Mouse (Mus musculus) spleen, adult 2 months (tissue): ENCODE measurements at regions not wholly inside any gene's neighbourhood (a gene's known extent, or its start where the extent isn't known, plus 50 kb on each side); places are given as distances from the start of the nearest gene placed in this dataset.

Source experiments
- DNase-seq, 2 experiments: peaks; one replicate each; pipeline versions ENCODE4 v3.0.0 to v3.0.0-alpha.2; 2012 to 2021; ENCODE audit warnings: low spot score in 2 of 2, low read depth in 1 of 2
- H3K27ac ChIP-seq: fragments of 200-500 bp; 2 replicates; pipeline ENCODE4 v1.5.1; 2012; ENCODE audit warnings: low read length, inconsistent platforms; ENCODE audit not compliant: insufficient read depth
- H3K27me3 ChIP-seq: fragments of 200-500 bp; 2 replicates; pipeline ENCODE4 v1.6.1; 2012; ENCODE audit warnings: mild to moderate bottlenecking, moderate library complexity, low read length, inconsistent platforms; ENCODE audit not compliant: control insufficient read depth, insufficient read depth
- H3K36me3 ChIP-seq: fragments of 200-500 bp; 2 replicates; pipeline ENCODE4 v1.6.1; 2012; ENCODE audit warnings: mild to moderate bottlenecking, low read length, inconsistent platforms; ENCODE audit not compliant: control insufficient read depth, insufficient read depth
- H3K4me1 ChIP-seq: fragments of 200-500 bp; 2 replicates; pipeline ENCODE4 v1.6.1; 2011; ENCODE audit warnings: inconsistent platforms; ENCODE audit not compliant: control insufficient read depth, insufficient read depth, insufficient read length
- H3K4me3 ChIP-seq: fragments of 200-500 bp; 2 replicates; pipeline ENCODE4 v1.5.1; 2011; ENCODE audit warnings: mild to moderate bottlenecking, inconsistent platforms; ENCODE audit not compliant: insufficient read depth, insufficient read length; ENCODE audit errors: extremely low read depth
- CTCF ChIP-seq: fragments of 200-500 bp; IDR thresholded peaks from 2 replicates; pipeline ENCODE4 v1.5.1; 2011; ENCODE audit warnings: mild to moderate bottlenecking, inconsistent platforms; ENCODE audit not compliant: insufficient read depth, insufficient read length, insufficient replicate concordance; ENCODE audit errors: extremely low read depth
- POLR2A ChIP-seq: fragments of 200-500 bp; IDR thresholded peaks from 2 replicates; pipeline ENCODE4 v1.6.1; 2011; ENCODE audit warnings: low read depth, low read length, inconsistent platforms
- WGBS: fragments of 180-500 bp; shearing (Covaris S2); methylation state at CpG from one replicate; pipeline ENCODE4 v1.1.7; 2018; 5-methylcytosine and 5-hydroxymethylcytosine counted together

DNA sequence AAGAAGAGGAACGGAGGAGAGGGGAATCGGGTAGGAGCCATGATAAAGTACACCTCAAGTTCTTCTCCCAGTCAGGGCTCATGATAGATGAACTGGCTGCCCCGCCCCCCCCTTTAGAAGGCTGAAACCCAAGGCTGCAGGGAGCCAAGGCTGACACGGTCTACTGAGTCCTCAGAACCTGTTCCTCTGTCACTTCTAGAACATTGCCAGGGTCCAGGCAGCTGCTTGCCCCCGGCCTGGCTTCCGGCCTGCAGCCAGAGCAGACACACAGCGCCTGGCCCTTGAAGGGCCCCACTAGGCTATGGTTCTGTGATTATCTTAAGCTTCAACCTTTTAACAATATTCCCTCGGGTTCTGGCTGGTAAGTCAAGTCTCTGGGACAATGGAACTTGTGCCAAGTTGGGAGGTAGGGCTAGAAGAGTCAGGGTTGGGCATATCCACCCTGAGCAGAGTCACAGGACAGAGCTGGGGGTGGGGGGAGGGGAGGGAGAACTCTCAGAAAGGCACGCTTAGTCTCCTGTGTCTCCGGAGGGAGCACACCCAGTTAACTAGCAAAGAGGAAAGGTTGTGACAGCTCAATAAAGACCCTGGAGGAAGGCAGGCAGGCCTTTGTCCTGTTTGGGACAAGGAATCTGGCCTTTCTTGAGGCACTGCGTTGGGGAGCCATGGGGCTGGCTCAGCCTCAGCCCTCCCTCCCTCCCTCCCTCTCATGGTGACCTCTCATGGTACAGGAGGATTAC is 57.6 kb upstream of the Slc45a1 start:
- Histone ChIP-seq H3K27me3 (no peaks in the 10 kb centered on the region), H3K27ac (no peak overlapping the region), H3K4me1 (no peaks in the 10 kb centered on the region; the same call in 1 of the 2 replicates), H3K4me3 (no peak overlapping the region), H3K36me3 (no peaks in the 10 kb centered on the region)
- 82% methylated on average over 11 of the region's 11 CpGs for WGBS
- TF ChIP-seq POLR2A (no peak), CTCF (no peak)
- no peak for DNase-seq

DNA sequence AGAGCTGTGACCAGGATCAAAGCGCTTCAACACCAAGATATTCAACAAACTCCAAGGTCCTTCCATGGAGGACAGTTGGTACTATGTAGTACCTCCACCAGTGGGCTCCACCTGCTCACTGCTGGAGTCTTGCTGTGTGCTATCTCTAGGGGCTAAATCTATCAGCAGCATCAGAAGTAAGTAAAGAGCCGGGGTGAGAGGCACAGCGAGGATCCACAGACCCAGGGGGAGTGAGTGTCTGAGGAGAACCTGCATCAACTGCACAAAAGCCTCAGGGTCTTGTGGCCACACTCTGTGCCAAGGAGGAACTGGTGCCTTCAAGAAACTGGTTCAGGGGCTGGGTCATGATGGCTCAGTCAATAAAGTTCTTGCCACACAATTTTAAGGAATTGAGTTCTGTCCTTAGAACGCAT is 56.6 kb upstream of the Slc45a1 start:
- Histone ChIP-seq H3K36me3 (no peaks in the 10 kb centered on the region), H3K4me3 (no peak overlapping the region), H3K27me3 (no peaks in the 10 kb centered on the region), H3K4me1 (no peaks in the 10 kb centered on the region; the same call in 1 of the 2 replicates), H3K27ac (no peak overlapping the region)
- TF ChIP-seq CTCF (no peak), POLR2A (no peak)
- DNase-seq: no peak
- WGBS: 72% methylated on average over 4 of the region's 4 CpGs

DNA sequence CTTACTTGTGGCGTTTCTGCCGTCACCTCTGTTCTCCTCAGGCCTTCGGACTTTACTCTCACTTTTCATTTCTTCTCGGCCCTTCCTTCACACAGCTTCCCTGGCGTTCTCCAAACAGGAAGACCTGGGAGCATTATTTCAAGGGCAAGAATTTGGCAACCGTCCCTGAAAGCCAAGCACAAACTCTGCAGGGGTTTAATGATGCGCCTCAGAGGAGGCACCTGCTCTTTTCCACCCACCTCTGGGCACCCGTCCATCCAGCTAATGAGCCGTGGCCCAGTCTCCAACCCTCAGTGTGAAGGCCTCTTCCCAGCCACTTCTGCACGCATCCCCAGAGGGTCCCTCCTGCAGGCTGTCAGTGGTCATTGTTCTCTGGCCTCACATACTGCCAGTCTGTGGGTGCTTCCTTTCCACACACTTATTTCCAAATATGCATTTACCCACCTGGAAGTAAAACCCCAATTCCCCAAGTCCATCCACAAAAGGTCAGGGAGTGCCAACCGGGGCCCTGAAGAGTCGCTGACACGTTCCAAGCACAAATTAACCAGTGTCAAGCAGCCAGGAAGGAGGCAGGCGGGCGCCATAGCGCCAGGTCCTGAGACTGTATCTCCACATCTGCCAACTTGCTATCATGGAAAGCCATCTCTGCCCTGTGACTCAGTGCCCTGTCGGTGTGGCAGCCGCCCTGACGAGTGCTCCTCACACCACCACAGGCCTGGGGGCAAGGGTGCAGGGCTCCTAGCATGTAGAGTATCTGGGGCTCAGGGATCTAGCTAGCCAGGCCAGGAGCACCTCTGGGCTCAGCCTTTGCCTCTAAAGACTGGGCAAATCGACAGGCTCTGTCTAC is 56.0 kb upstream of the Slc45a1 start:
- Histone ChIP-seq H3K27me3 (no peaks in the 10 kb centered on the region), H3K36me3 (no peaks in the 10 kb centered on the region), H3K27ac (no peak overlapping the region), H3K4me3 (no peak overlapping the region), H3K4me1 (no peaks in the 10 kb centered on the region)
- WGBS: 84% methylated on average over 20 of the region's 20 CpGs
- no peak for DNase-seq
- no peak for TF ChIP-seq POLR2A
- no peak for TF ChIP-seq CTCF

DNA sequence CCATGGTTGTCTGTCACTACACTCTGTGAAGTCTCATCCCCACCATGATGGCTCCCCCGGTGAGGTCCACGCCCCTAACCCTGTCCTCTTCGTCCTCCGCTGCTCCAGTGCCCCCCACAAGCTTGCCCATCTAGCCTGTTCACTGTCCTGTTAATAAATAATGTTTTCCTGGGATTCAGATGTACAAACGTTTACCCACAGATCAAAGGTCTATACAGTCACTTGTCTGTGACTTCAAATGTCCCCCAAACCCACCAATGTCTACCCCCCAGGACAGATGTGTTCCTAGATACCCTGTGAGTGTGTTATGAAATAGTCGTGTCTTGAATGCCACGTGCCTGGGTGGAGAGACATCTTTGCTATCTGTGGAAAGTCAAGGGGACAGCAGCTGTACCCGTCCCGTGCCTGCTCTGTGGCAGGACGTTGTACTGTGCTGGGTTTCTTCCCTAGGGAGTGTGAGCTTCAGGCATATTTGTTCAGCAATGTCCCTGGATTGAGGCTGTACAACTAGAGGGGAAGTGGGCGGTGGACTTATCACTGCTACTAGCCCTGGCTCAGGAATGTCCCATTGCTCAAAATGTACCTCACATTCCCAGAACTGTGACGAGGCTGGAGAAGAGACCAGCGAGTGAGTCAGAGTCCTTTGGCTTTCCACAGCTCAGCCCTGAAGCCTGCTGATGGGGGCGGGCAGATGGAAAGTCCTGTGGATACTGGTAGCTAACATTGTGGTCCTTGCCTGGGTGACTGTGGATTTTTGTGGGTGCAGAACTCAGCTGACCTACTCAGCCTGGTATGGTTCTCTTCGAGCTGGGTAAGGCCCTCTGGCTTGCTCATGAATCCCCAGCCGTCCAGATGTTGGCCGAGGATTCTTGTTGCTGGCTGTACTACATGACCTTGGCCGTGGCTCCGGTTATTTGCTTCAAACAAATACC is 55.1 kb upstream of the Slc45a1 start:
- Histone ChIP-seq H3K27me3 (no peaks in the 10 kb centered on the region), H3K4me1 (no peaks in the 10 kb centered on the region), H3K36me3 (no peaks in the 10 kb centered on the region), H3K27ac (no peak overlapping the region), H3K4me3 (no peak overlapping the region)
- no peak for DNase-seq
- 77% methylated on average over 19 of the region's 19 CpGs for WGBS
- TF ChIP-seq CTCF (no peak), POLR2A (no peak)

DNA sequence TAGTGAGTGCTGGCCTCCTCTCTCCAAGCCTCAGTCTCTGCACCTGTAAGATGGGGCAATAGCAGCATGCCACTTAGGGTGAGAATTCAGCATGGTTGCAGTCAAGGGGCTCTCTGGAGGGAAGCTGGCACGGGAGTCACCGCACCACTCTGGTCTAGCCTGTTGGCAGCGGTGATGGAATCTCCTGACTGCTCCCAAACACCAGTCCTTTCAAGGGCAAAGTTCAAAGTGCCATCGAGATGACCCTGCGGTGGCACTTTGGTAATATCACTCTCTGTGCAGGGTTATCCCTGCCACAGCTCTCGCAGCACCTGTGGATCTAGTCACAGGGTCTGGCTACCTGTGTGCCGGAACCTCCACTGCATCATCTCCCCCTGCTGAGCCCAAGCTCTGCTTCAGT is 54.3 kb upstream of the Slc45a1 start:
- Histone ChIP-seq H3K27me3 (no peaks in the 10 kb centered on the region), H3K27ac (no peak overlapping the region), H3K4me3 (no peak overlapping the region)

DNA sequence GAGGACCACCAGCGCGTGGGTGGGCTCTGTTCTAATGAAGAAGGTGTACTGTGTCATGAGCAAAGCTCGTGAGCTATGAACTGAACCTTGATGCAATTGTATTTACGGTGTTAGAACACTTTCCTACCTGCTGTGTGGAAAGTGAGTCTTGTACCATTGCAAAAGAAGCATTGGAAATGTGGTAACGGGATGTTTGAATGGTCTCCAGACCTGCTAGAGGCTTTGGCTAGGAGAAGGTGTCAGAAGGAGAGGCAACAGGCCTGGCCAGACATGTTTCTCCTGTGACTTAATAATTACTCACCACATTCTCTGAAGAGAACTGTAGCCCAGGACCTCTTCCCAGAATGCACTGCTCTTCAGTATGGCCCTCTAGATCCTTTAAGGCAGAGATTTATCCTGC is 51.3 kb upstream of the Slc45a1 start:
- no peaks in the 10 kb centered on the region for H3K4me1 ChIP-seq
- no peak overlapping the region for H3K27ac ChIP-seq
- TF ChIP-seq CTCF: no peak
- no peak for TF ChIP-seq POLR2A
- no peaks in the 10 kb centered on the region for H3K36me3 ChIP-seq
- H3K27me3 ChIP-seq: no peaks in the 10 kb centered on the region
- 89% methylated on average over 5 of the region's 5 CpGs for WGBS
- DNase-seq: no peak
- no peak overlapping the region for H3K4me3 ChIP-seq

More for the DNA sequence above, 54.3 kb upstream of the Slc45a1 start:
- TF ChIP-seq CTCF (no peak), POLR2A (no peak)
- Histone ChIP-seq H3K36me3 (no peaks in the 10 kb centered on the region), H3K4me1 (no peaks in the 10 kb centered on the region)
- WGBS: 95% methylated on average over 7 of the region's 7 CpGs
- no peak for DNase-seq
